Mouse (Mus musculus) heart, adult 18-20 months (tissue): ENCODE measurements around the gene Ntan1. TPM values are rescaled to one million over a fixed set of nuclear protein-coding genes. Genes with fewer than 3 reads are reported as not detected.
"Not testable (repeated sequence)": the region's sequence is repeated elsewhere in the genome, so short reads cannot be mapped to it uniquely, and the experiment has no call there.

Experiments
- DNase-seq, 2 experiments: peaks; one replicate each; pipeline ENCODE4 v3.0.0; 2021 to 2022; ENCODE audit warnings: mixed read lengths in 1 of 2
- microRNA-seq, 2 experiments: library from miRNA; unstranded; fragments of <30 nt; microRNA quantifications; one replicate each; pipeline ENCODE4 v1.2.0; 2022
- total RNA-seq, 2 experiments: library from RNA; stranded (reverse); gene quantifications; 2 replicates each; pipeline ENCODE4 v1.2.3; 2021

Ntan1 gene
- total RNA-seq, 2 experiments from 2014 or later = 44.7 to 47.2 TPM

DNA sequence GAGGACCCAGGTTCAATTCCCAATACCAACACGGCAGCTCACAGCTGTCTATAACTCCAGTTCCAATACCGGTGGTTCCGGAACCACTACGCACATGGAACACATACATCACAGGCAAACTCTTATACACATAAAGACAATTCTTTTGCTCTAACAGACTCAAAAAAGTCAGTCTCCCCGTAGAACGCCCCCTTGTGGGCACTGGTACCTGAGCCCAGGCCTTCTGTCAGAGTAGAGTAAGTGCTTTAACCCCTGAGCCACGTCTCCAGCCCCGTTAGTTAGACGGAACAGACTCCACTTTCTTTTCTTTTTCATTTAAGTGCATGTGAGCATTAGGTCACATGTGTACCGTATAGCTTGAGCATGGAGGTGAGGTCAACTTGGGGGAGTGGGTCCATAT is 11.8 kb downstream of the Ntan1 start:
- no peak for DNase-seq

GRCm38 (mm10) chr16:13831606-13832005 is 13.0 kb downstream of the Ntan1 start:
- DNase-seq = no peak

DNA sequence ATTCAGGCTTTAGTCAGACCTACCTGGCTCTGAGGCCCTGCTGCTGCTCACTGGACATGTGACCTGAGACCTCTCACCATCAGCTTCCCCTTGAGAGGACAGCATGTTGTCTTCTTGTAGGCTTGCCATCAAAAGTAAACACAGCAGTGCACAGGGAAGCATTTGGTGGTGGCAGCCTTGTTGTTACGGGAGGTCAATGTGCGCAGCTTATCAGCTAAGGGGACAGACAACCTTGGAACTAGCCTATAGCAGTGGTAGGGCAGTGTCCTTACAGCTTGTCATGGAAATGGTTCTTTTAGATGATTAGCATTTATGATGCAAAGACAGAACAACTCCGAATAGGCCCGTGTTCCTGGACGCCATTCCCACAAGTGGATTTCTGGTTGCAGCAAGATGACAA is 15.7 kb downstream of the Ntan1 start:
- DNase-seq = no peak

- DNase-seq = no peak
Measured at GRCm38 (mm10) chr16:13840056-13840455, 21.4 kb downstream of the Ntan1 start.

- DNase-seq = no peak
Measured at GRCm38 (mm10) chr16:13840956-13841355, 22.3 kb downstream of the Ntan1 start.

- no peak for DNase-seq
Measured at GRCm38 (mm10) chr16:13845031-13845430, 26.4 kb downstream of the Ntan1 start.

DNA sequence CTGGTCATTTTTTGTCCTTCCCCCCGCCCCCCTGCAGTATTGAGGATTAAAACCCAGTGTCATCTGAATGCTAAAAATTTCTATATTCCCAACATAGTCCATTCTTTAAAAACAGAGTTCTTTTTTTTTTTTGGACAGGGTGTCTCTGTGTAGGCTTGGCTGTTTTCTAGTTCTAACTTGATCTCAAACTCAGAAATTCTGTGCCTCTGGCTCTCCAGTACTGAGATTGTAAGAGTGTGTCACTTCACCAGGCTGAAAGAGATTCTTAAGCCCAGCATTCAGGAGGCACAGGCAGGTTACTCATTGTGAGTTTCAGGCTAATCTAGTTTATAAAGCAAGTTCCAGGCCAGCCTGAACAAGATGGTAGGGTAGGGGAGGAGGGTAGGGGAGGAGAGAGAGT is 28.0 kb downstream of the Ntan1 start:
- no peak for DNase-seq

DNA sequence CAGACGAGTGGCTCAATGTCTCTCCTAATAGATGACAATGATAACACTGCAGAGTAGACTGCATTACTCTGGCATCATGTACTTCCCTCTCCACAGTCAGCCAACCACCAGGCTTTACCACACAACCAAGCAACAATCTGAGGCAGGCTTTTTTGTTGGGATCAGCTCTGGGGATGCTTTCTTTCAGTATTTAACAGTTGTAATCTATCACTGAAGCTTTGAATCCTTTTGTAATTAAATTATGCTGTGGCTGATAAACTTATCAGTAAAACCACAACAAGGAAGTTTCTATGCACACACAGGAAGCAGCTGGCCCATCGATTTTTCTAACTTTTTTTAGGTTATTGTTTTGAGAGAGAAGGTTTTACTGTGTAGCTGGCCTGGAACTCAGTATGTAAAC is 29.7 kb downstream of the Ntan1 start:
- DNase-seq = no peak

GRCm38 (mm10) chr16:13851446-13851845 is 32.8 kb downstream of the Ntan1 start:
- no peak for DNase-seq

- DNase-seq = no peak
Measured at GRCm38 (mm10) chr16:13853886-13854285, 35.2 kb downstream of the Ntan1 start.

DNA sequence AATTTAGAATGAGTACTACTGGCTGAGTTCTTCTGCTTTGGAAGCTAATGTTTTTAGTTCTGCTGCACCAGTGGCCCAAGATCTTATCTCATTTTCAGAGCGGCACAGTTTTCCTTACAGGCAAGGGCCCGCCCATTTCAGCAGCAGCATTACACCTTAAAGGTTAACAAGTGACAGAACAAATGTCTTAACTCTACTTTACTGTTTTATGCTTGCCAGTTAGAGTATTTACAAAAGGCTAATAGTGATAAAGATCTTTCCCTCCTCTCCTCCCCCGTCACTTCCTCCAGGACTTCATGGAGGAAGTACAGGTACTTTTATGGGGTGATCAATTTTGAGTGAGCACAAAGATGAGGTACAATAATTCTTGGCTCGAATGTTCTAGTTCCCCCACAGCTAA is 47.4 kb downstream of the Ntan1 start:
- no peak for DNase-seq

GRCm38 (mm10) chr16:13866616-13867015 is 48.0 kb downstream of the Ntan1 start:
- DNase-seq = no peak

GRCm38 (mm10) chr16:13867406-13867805 is 48.8 kb downstream of the Ntan1 start:
- not testable (repeated sequence) for DNase-seq

DNA sequence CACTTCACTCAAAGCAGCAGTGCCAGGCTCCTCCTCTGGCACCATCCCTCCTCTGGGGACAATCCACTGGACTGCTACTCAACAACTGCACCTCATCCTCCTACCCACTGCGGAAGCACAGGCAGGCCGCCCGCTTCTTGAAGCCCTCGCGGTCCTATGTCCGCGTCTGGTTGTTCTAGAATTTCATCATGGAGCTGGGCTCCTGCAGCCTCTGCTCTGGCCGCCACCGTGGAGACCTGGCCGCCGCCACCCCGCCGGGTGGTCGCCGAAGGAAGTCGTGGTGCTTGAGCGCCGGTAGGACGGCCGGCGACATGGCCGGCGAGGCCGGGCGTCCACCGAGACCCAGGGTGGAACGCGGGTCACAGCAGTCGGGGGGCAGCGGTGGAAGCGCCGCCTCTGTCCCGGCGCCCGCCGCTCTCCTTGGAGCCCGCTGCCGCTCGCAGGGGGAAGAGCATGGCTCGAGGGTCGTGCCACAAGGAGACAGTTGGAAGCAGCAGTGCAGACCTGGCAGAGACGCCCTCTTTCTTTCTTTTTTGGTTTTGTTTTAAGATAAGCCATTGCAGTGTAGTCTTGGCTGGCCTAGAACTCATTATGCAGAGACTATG is 49.4 kb downstream of the Ntan1 start:
- no peak for DNase-seq

- DNase-seq = no peak
Measured at GRCm38 (mm10) chr16:13875483-13875882, 56.8 kb downstream of the Ntan1 start.

DNA sequence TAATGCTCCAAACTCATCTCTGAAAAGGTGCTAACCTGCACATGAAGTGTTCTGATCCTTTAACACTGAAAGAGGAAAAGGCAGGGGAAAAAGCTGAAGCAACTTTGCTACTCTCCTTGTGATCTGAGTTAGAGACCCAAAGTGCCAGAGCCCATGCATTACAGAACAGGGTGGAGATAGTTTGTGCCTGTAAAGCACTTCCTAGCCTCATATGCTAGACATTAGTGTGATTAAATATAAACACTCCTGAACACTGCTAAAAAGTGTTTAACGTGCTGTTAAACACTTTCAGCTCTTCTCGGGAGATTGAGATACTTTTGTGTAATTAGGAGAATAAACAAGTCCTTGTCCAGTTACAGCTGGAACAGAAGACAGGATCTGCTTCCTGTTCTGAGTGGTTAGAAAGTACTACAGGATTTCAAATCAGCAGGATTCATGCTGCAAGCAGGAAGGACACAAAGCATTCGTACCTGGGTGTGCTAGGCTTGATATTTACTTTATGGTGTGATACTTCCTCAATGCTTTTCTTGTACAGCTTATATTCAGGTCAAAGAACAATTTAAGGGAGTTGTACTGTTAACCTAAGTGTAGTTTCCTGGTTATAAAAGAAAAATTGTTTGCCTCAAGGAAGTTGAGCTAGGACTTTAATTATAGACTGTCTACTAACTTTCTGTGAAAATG is 64.6 kb downstream of the Ntan1 start:
- DNase-seq = no peak

Small RNA genes lying within 50 kb of the gene (microRNA-seq; reads per million reads assigned to microRNA genes)
- 0 reads per million in 2 experiments for gene Gm27734

Other genes starting within 250 kb of the Ntan1 start
- 10 to 100 TPM in 1 of 2 experiments, 1 to 10 TPM in 1; 9.0 to 10.1 TPM for gene Parn, start 150.7 kb upstream of the Ntan1 start, total RNA-seq
- gene Bfar, start 147.0 kb upstream of the Ntan1 start, total RNA-seq = 10 to 100 TPM; 46.5 to 47.0 TPM
- gene 3110001I22Rik, start 146.9 kb upstream of the Ntan1 start, total RNA-seq = 1 to 10 TPM; 2.5 to 3.8 TPM
- not detected for gene Pla2g10, start 87.9 kb upstream of the Ntan1 start, total RNA-seq
- 10 to 100 TPM; 40.7 to 40.9 TPM for gene Rrn3, start 38.1 kb upstream of the Ntan1 start, total RNA-seq
- gene Pdxdc1, start 84.3 kb downstream of the Ntan1 start, total RNA-seq = 10 to 100 TPM; 75.0 to 77.9 TPM
- 1 to 10 TPM; 1.5 to 1.8 TPM for gene Mpv17l, start 84.3 kb downstream of the Ntan1 start, total RNA-seq
- not detected for gene 2900011O08Rik, start 167.8 kb downstream of the Ntan1 start, total RNA-seq
- not detected for gene Ifitm7, start 168.0 kb downstream of the Ntan1 start, total RNA-seq